Mouse (Mus musculus) ovary, adult 10 weeks (tissue): ENCODE results near the gene Serpina9. TPM values are rescaled to one million over a fixed set of nuclear protein-coding genes. Genes with fewer than 3 reads are reported as not detected.

Experiments used
- polyA plus RNA-seq: library from polyadenylated mRNA; stranded (reverse); fragments of 350-450 nt; fragmentation: Illumina TruSeq; extraction: RNeasy Lipid Tissue Mini Kit (QIAGEN cat#74804); gene quantifications from one replicate; pipeline ENCODE4 v1.2.3, GENCODE M21; 2014

Serpina9 gene
- polyA plus RNA-seq, result 0.40 TPM

DNA sequence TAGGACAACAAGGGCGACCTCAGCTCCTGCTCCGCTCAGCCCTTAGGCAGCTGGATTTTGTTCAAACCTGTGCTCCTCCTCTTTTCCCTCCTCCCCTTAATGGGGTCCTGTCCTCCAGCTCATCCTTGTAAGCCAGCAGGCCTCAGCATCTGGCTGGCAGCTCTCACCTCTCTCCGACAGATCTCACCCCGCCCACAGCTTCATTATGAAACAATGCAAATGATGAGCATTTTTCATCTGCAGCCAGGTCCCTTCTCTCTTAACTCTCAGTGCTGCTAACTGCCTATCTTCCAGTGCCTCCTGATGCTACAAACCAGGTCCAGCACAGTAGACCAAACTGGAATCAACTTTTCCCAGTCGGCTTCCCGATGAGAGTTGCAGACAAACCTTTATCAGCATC is at the start of gene Serpina9:
Serpina9 (minus strand) TSS at position 136 of the 400 bp plus-strand sequence.

DNA sequence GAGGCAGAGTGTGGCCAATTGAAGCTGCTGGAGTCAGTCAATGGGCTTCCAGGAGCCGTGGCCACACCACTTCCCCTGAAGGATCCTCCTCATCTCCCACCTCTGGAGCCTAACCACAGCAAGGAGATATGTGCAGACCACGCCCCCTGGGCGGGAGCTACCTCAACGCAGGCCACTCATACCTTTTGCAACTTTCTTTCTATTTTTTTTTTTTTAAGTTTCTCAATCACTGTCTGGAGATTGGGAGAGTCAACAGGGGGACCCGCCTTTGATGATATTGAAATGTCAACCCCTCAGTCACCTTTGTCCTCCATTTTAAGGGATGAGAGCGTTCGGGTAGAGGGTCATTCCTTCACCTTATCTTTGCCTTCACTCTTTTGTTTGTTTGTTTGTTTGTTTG is 30.8 kb upstream of the Serpina9 start, which contains the start of gene Serpina12:
Serpina12 (minus strand) TSS at position 101 of the 400 bp plus-strand sequence.

DNA sequence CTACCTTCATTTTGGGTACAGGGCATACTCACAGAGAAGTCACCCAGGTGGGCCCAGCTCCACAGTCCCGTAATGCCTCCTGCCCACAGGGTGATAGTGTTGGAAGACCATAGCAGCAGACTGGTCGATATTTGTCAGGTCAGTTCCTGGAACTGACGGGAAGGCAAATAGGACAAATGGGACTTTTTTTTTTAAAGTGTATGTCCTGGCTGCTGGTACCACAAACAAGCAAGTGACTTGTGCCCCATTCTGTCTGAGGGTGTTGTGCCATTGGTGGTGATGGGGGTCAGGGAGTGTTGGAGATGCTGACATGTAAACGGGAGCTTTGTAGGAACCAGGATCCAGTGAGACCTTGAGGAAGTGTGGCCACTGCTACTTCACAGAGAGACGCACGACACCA is 23.7 kb downstream of the Serpina9 start, which contains the start of gene Serpina11:
Serpina11 (minus strand) TSS at position 101 of the 400 bp plus-strand sequence.

DNA sequence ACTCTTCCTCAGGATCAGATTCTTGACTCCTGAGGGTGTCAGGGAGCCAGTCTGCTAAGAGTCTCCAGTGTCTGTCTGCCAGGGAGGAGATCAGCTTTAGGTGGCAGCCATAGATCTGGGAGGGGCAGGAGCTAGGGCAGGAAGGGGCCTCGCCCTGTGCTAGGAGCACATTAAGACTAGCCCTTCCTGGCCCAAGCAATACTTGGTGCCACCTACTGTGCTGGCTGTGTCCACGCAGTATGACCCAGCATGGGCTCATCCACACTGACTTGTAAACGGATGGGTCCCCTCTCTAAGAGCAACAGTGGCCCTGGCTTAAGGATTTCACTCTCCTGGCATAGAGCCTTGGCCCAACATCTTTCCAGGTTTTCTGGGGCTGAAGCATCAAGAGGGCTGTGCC is 54.8 kb downstream of the Serpina9 start, which contains the start of gene Serpina1e:
Serpina1e (minus strand) TSS at position 178 of the 400 bp plus-strand sequence.

Other genes starting within 250 kb of the Serpina9 start
- gene Serpina1d, start 240.2 kb downstream of the Serpina9 start, polyA plus RNA-seq, result not detected
- gene Serpina1b, start 183.4 kb downstream of the Serpina9 start, polyA plus RNA-seq, result not detected
- gene Serpina1a, start 150.2 kb downstream of the Serpina9 start, polyA plus RNA-seq, result not detected
- not detected for gene Serpina1c, start 108.9 kb downstream of the Serpina9 start, polyA plus RNA-seq
- gene Serpina1e, start 54.8 kb downstream of the Serpina9 start, polyA plus RNA-seq, result 20.9 TPM
- gene Serpina11, start 23.8 kb downstream of the Serpina9 start, polyA plus RNA-seq, result not detected
- not detected for gene Serpina12, start 30.7 kb upstream of the Serpina9 start, polyA plus RNA-seq
- gene Serpina5, start 87.4 kb upstream of the Serpina9 start, polyA plus RNA-seq, result 138 TPM
- gene Serpina3a, start 99.0 kb upstream of the Serpina9 start, polyA plus RNA-seq, result 2.9 TPM
- not detected for gene Serpina3b, start 114.2 kb upstream of the Serpina9 start, polyA plus RNA-seq
- gene Serpina3c, start 140.1 kb upstream of the Serpina9 start, polyA plus RNA-seq, result 40.5 TPM
- 0.46 TPM for gene Serpina3f, start 200.8 kb upstream of the Serpina9 start, polyA plus RNA-seq
- gene Serpina3g, start 222.5 kb upstream of the Serpina9 start, polyA plus RNA-seq, result 27.1 TPM
- not detected for gene Serpina3i, start 249.4 kb upstream of the Serpina9 start, polyA plus RNA-seq